Mouse (Mus musculus): Measurements from ENCODE around the gene Vmn1r188. TPM values are rescaled to one million over a fixed set of nuclear protein-coding genes. Genes with fewer than 3 reads are reported as not detected.

The Vmn1r188 gene
- not detected for polyA plus RNA-seq (2014; fragmentation: Illumina TruSeq; extraction: RNeasy Lipid Tissue Mini Kit (QIAGEN cat#74804); ENCODE audit: low read depth, low replicate concordance)

DNA sequence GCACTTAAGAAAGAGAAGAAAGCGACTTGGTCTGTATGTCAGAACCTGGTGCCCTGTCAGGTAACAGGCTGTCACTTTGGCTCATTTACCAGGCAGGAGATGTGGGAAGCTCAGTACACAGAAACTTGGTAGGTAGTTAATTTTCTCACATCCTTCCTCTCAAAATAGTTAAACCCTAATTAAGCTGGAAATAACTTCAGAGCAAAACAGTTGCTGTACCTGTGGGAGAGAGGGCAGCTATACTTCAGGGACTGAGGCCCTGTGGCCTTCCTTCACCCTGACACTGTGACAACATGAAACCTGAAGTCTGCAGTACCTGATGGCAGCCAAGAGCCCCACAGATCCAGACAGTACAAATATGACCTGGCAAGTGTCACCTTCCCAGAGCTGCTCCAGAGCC, at the start of gene Vmn1r188:
TSS of gene Vmn1r188 (plus strand) at position 301 of the 400 bp plus-strand sequence.

GRCm38 (mm10) chr13:22035267-22036148, 48.7 kb upstream of the Vmn1r188 start, which contains the start of the genes Hist1h2ah and Hist1h2bk:
Gene Hist1h2ah (minus strand): TSS chr13:22035568.
Gene Hist1h2bk (plus strand): TSS chr13:22035870.

DNA sequence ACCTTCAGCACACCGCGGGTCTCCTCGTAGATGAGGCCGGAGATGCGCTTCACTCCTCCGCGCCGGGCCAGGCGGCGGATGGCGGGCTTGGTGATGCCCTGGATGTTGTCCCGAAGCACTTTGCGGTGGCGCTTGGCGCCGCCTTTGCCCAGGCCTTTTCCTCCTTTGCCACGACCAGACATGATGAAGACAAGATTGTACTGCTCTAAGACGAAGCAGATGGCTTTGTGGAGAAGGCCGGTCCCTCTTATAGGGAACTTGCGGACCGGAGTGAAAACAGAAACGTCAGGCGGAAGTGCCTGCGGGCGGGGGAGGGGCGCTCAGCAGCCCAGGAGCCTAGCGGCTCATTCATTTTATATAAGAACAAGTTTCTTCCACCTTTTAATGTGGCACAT, 43.1 kb upstream of the Vmn1r188 start, which contains the start of gene Hist1h4i:
TSS of gene Hist1h4i (minus strand) at position 221 of the 395 bp plus-strand sequence.

GRCm38 (mm10) chr13:22042568-22043502, 41.4 kb upstream of the Vmn1r188 start, which contains the start of the genes Hist1h2ag and Hist1h2bj:
Gene Hist1h2ag (minus strand): TSS chr13:22042944.
Gene Hist1h2bj (plus strand): TSS chr13:22043214.

DNA sequence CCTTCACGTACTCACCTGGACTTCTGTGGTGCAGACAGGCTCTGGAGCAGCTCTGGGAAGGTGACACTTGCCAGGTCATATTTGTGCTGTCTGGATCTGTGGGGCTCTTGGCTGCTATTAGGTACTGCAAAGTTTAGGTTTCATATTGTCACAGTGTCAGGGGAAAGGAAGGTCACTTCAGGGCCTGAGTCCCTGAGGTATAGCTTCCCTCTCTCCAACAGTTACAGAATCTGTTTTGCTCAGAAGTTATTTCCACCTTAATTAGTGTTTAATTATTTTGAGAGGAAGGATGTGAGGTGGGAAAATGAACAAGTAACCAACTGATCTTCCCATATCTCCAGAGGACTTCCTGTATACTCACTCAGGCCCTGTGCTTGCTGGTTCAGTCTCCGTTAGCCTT, 21.5 kb downstream of the Vmn1r188 start, which contains the start of gene Vmn1r189:
TSS of gene Vmn1r189 (minus strand) at position 101 of the 400 bp plus-strand sequence.

Other genes with a start within 250 kb of the Vmn1r188 start
- 3.0 TPM for gene Zfp184, start 139.3 kb upstream of the Vmn1r188 start, polyA plus RNA-seq (2014; fragmentation: Illumina TruSeq; extraction: RNeasy Lipid Tissue Mini Kit (QIAGEN cat#74804); ENCODE audit: low read depth, low replicate concordance)
- gene Pom121l2, start 103.2 kb upstream of the Vmn1r188 start, polyA plus RNA-seq (2014; fragmentation: Illumina TruSeq; extraction: RNeasy Lipid Tissue Mini Kit (QIAGEN cat#74804); ENCODE audit: low read depth, low replicate concordance) = 3.5 TPM
- gene Prss16, start 74.7 kb upstream of the Vmn1r188 start, polyA plus RNA-seq (2014; fragmentation: Illumina TruSeq; extraction: RNeasy Lipid Tissue Mini Kit (QIAGEN cat#74804); ENCODE audit: low read depth, low replicate concordance) = not detected
- gene Hist1h2ah, start 48.9 kb upstream of the Vmn1r188 start, polyA plus RNA-seq (2014; fragmentation: Illumina TruSeq; extraction: RNeasy Lipid Tissue Mini Kit (QIAGEN cat#74804); ENCODE audit: low read depth, low replicate concordance) = not detected
- gene Hist1h2bk, start 48.6 kb upstream of the Vmn1r188 start, polyA plus RNA-seq (2014; fragmentation: Illumina TruSeq; extraction: RNeasy Lipid Tissue Mini Kit (QIAGEN cat#74804); ENCODE audit: low read depth, low replicate concordance) = not detected
- gene Hist1h4i, start 43.1 kb upstream of the Vmn1r188 start, polyA plus RNA-seq (2014; fragmentation: Illumina TruSeq; extraction: RNeasy Lipid Tissue Mini Kit (QIAGEN cat#74804); ENCODE audit: low read depth, low replicate concordance) = 6.8 TPM
- not detected for gene Hist1h2ag, start 41.5 kb upstream of the Vmn1r188 start, polyA plus RNA-seq (2014; fragmentation: Illumina TruSeq; extraction: RNeasy Lipid Tissue Mini Kit (QIAGEN cat#74804); ENCODE audit: low read depth, low replicate concordance)
- gene Hist1h2bj, start 41.2 kb upstream of the Vmn1r188 start, polyA plus RNA-seq (2014; fragmentation: Illumina TruSeq; extraction: RNeasy Lipid Tissue Mini Kit (QIAGEN cat#74804); ENCODE audit: low read depth, low replicate concordance) = not detected
- gene Vmn1r189, start 21.4 kb downstream of the Vmn1r188 start, polyA plus RNA-seq (2014; fragmentation: Illumina TruSeq; extraction: RNeasy Lipid Tissue Mini Kit (QIAGEN cat#74804); ENCODE audit: low read depth, low replicate concordance) = not detected
- not detected for gene Vmn1r191, start 99.5 kb downstream of the Vmn1r188 start, polyA plus RNA-seq (2014; fragmentation: Illumina TruSeq; extraction: RNeasy Lipid Tissue Mini Kit (QIAGEN cat#74804); ENCODE audit: low read depth, low replicate concordance)
- not detected for gene Vmn1r192, start 106.7 kb downstream of the Vmn1r188 start, polyA plus RNA-seq (2014; fragmentation: Illumina TruSeq; extraction: RNeasy Lipid Tissue Mini Kit (QIAGEN cat#74804); ENCODE audit: low read depth, low replicate concordance)
- not detected for gene Vmn1r193, start 138.7 kb downstream of the Vmn1r188 start, polyA plus RNA-seq (2014; fragmentation: Illumina TruSeq; extraction: RNeasy Lipid Tissue Mini Kit (QIAGEN cat#74804); ENCODE audit: low read depth, low replicate concordance)
- not detected for gene Vmn1r194, start 159.8 kb downstream of the Vmn1r188 start, polyA plus RNA-seq (2014; fragmentation: Illumina TruSeq; extraction: RNeasy Lipid Tissue Mini Kit (QIAGEN cat#74804); ENCODE audit: low read depth, low replicate concordance)
- gene Vmn1r195, start 186.1 kb downstream of the Vmn1r188 start, polyA plus RNA-seq (2014; fragmentation: Illumina TruSeq; extraction: RNeasy Lipid Tissue Mini Kit (QIAGEN cat#74804); ENCODE audit: low read depth, low replicate concordance) = not detected
- not detected for gene Vmn1r196, start 205.5 kb downstream of the Vmn1r188 start, polyA plus RNA-seq (2014; fragmentation: Illumina TruSeq; extraction: RNeasy Lipid Tissue Mini Kit (QIAGEN cat#74804); ENCODE audit: low read depth, low replicate concordance)
- not detected for gene Vmn1r197, start 240.1 kb downstream of the Vmn1r188 start, polyA plus RNA-seq (2014; fragmentation: Illumina TruSeq; extraction: RNeasy Lipid Tissue Mini Kit (QIAGEN cat#74804); ENCODE audit: low read depth, low replicate concordance)

Measured in adipose tissue, adult 10 weeks (tissue).